In genomic region chr11:85107217-85107616, GRCm38 (mm10) we compare ENCODE assay signal across 25 mouse cellular contexts. TPM values are rescaled to one million over a fixed set of nuclear protein-coding genes. Genes with fewer than 3 reads are reported as not detected.
A peak's percentile ranks its signal among the peaks of the same experiment; 100 is the strongest.
DNase-seq lines count a peak whose midpoint lies in the region; ATAC-seq lines count a peak whose summit lies in the region.
"Had no signal": no experiment of that assay in that cellular context is flagged by ENCODE, and none has a peak within 500 bp of the region (broad histone marks: within the 10 kb centered on the region; RNA-seq: fewer than 3 reads in every experiment).

No protein-coding gene starts in this region.

- intact Hi-C loops in heart, postnatal 36 days (cut with DNase I) = no loop called here
- intact Hi-C loops in gastrocnemius, postnatal 14 days (cut with DNase I; ENCODE audit: low total_unique reads) = no loop called here

- peak overlapping the region; percentile 4; the same call in 1 of the 2 replicates for H3K4me2 ChIP-seq in liver, embryonic 16.5 days (ENCODE audit: low read depth, low read length)
- H3K4me2 ChIP-seq: embryonic facial prominence, embryonic 13.5 days; forebrain, embryonic 15.5 days; heart, embryonic 13.5 days; hindbrain, embryonic 13.5 days; lung, embryonic 15.5 days had no signal

- 84% methylated on average over 3 of the region's 3 CpGs for WGBS in heart, embryonic 10.5 days
- WGBS in liver, embryonic 16.5 days (ENCODE audit: insufficient replicate concordance) = 21% methylated on average over 3 of the region's 3 CpGs

- H3K9ac ChIP-seq in liver, embryonic 16.5 days (ENCODE audit: low read depth, low read length) = no peak overlapping the region
- H3K9ac ChIP-seq: embryonic facial prominence, embryonic 13.5 days; forebrain, embryonic 15.5 days; heart, embryonic 13.5 days; hindbrain, embryonic 13.5 days; lung, embryonic 15.5 days had no signal

- H3K9me3 ChIP-seq in heart, embryonic 10.5 days = no peaks in the 10 kb centered on the region
- no peaks in the 10 kb centered on the region for H3K9me3 ChIP-seq in liver, embryonic 16.5 days (replicated peaks; ENCODE audit: control insufficient read depth, low read length)
- H3K9me3 ChIP-seq: embryonic facial prominence, embryonic 13.5 days; forebrain, embryonic 15.5 days; heart, embryonic 13.5 days; hindbrain, embryonic 13.5 days; lung, embryonic 15.5 days; midbrain, embryonic 10.5 days had no signal

- 0 out of 2 replicates have a peak overlapping the region, but pooled peaks have one; percentile 36 for H3K27ac ChIP-seq in heart, embryonic 10.5 days
- no peak overlapping the region for H3K27ac ChIP-seq in liver, embryonic 16.5 days (ENCODE audit: low read length)
- H3K27ac ChIP-seq: embryonic facial prominence, embryonic 13.5 days; forebrain, embryonic 15.5 days; heart, embryonic 13.5 days; hindbrain, embryonic 13.5 days; lung, embryonic 15.5 days; midbrain, embryonic 10.5 days had no signal

- peaks cover 8% of the 10 kb centered on the region; the same call in 1 of the 2 replicates for H3K36me3 ChIP-seq in heart, embryonic 10.5 days
- H3K36me3 ChIP-seq in liver, embryonic 16.5 days (ENCODE audit: control insufficient read depth, insufficient read depth) = peaks cover 16% of the 10 kb centered on the region
- H3K36me3 ChIP-seq: lung, embryonic 15.5 days had no signal

- H3K4me1 ChIP-seq in heart, embryonic 10.5 days = 0 out of 2 replicates have a peak, but pooled peaks cover 3% of the 10 kb centered on the region
- H3K4me1 ChIP-seq in liver, embryonic 16.5 days (ENCODE audit: control insufficient read depth, low read depth, low read length) = peaks cover 53% of the 10 kb centered on the region
- H3K4me1 ChIP-seq: embryonic facial prominence, embryonic 13.5 days; forebrain, embryonic 15.5 days; hindbrain, embryonic 13.5 days; lung, embryonic 15.5 days; midbrain, embryonic 10.5 days had no signal

- no peak for DNase-seq in heart, embryonic 10.5 days (ENCODE audit: low spot score)
- DNase-seq in heart, postnatal 36 days = no peak
- peak; percentile 54 for DNase-seq in liver
- no peak for DNase-seq in urinary bladder, postnatal 4 days (ENCODE audit: low spot score in 2 of 2)
- no peak for DNase-seq in frontal cortex, postnatal 10 days (ENCODE audit: low spot score in 2 of 2)
- no peak for DNase-seq in gastrocnemius, postnatal 14 days
- DNase-seq: adrenal gland, postnatal 25 days; cerebellum, adult 11-12 months; cerebellum, postnatal 10 days; gastrocnemius, postnatal 25 days; heart, adult 18-20 months; heart, postnatal 14 days; kidney, adult 11 months; kidney, postnatal 4 days; layer of hippocampus, adult 9-11 months; lung, postnatal 4 days had no signal

- H3K27me3 ChIP-seq in heart, embryonic 10.5 days (ENCODE audit: insufficient read depth, poor library complexity, severe bottlenecking) = no peaks in the 10 kb centered on the region
- no peaks in the 10 kb centered on the region for H3K27me3 ChIP-seq in liver, embryonic 16.5 days (ENCODE audit: control insufficient read depth, insufficient read depth, low read depth, low read length)
- H3K27me3 ChIP-seq: embryonic facial prominence, embryonic 13.5 days; forebrain, embryonic 15.5 days; heart, embryonic 13.5 days; hindbrain, embryonic 13.5 days; lung, embryonic 15.5 days had no signal

- H3K4me3 ChIP-seq in heart, embryonic 10.5 days = no peak overlapping the region
- no peak overlapping the region for H3K4me3 ChIP-seq in liver, embryonic 16.5 days (ENCODE audit: low read depth, low read length)
- H3K4me3 ChIP-seq: embryonic facial prominence, embryonic 13.5 days; forebrain, embryonic 15.5 days; heart, embryonic 13.5 days; hindbrain, embryonic 13.5 days; lung, embryonic 15.5 days; midbrain, embryonic 10.5 days; myocyte had no signal

- peak; percentile 91 for ATAC-seq in liver, embryonic 16.5 days (ENCODE audit: low read depth)
- ATAC-seq: forebrain, embryonic 15.5 days; midbrain, embryonic 16.5 days had no signal

RNA-seq across cellular contexts. Expression of gene Usp32, which starts 32.7 kb away (rescaled TPM):
- polyA plus RNA-seq in heart, embryonic 10.5 days (2016; fragmentation: Nextera tagmentation; extraction: Ambion mirVana) = 4.3 and 5.0 TPM in 2 replicates
- total RNA-seq in heart, postnatal 36 days (2021) = 10 to 100 TPM; 20.2 to 22.6 TPM
- 11.4 and 12.2 TPM in 2 replicates for polyA plus RNA-seq in liver, embryonic 16.5 days (2015; fragmentation: Nextera tagmentation; extraction: Ambion mirVana)
- total RNA-seq in gastrocnemius, postnatal 14 days (2021) = 1 to 10 TPM; 8.6 to 9.1 TPM
